Mouse (Mus musculus) midbrain, embryonic 12.5 days (tissue): Measurements from ENCODE around the gene Hmgcll1. TPM values are rescaled to one million over a fixed set of nuclear protein-coding genes. Genes with fewer than 3 reads are reported as not detected.

Source experiments
- ATAC-seq: fragments of 200-750 bp; cut with Nextera tagmentation; 2 replicates; pipeline ENCODE4 v1.8.0; 2017; ENCODE audit warnings: low read depth, moderate TSS enrichment, moderate library complexity; ENCODE audit not compliant: low FRiP score
- H3K27ac ChIP-seq: fragments of 300-500 bp; sonication (generic); replicated peaks from 2 replicates; pipeline ENCODE4 v1.5.1; 2016; ENCODE audit warnings: mild to moderate bottlenecking
- H3K27me3 ChIP-seq: fragments of 300-500 bp; sonication (generic); 2 replicates; pipeline ENCODE4 v1.6.1; 2016; ENCODE audit warnings: mild to moderate bottlenecking
- H3K36me3 ChIP-seq: fragments of 300-500 bp; sonication (generic); 2 replicates; pipeline ENCODE4 v1.6.1; 2016
- H3K4me1 ChIP-seq: fragments of 300-500 bp; sonication (generic); 2 replicates; pipeline ENCODE4 v1.6.1; 2016
- H3K4me2 ChIP-seq: fragments of 300-500 bp; sonication (generic); replicated peaks from 2 replicates; pipeline ENCODE4 v1.6.1; 2016; ENCODE audit warnings: mild to moderate bottlenecking, moderate library complexity
- H3K4me3 ChIP-seq: fragments of 300-500 bp; sonication (generic); 2 replicates; pipeline ENCODE4 v1.5.1; 2016; ENCODE audit warnings: mild to moderate bottlenecking
- H3K9ac ChIP-seq: fragments of 300-500 bp; sonication (generic); replicated peaks from 2 replicates; pipeline ENCODE4 v1.6.1; 2016; ENCODE audit warnings: mild to moderate bottlenecking, moderate library complexity
- H3K9me3 ChIP-seq: fragments of 300-500 bp; sonication (generic); 2 replicates; pipeline ENCODE4 v1.6.1; 2016; ENCODE audit warnings: mild to moderate bottlenecking
- WGBS: fragments of 180-500 bp; shearing (Covaris S2); methylation state at CpG from one replicate; pipeline ENCODE4 v1.1.7; 2016; 5-methylcytosine and 5-hydroxymethylcytosine counted together
- polyA plus RNA-seq: library from polyadenylated mRNA; unstranded; fragments of >200 nt; fragmentation: Nextera tagmentation; extraction: Ambion mirVana; gene quantifications from 2 replicates; pipeline ENCODE4 v1.2.1, GENCODE M21; 2016

Hmgcll1 gene
- polyA plus RNA-seq, 1 experiment from 2014 or later = 15.4 TPM

DNA sequence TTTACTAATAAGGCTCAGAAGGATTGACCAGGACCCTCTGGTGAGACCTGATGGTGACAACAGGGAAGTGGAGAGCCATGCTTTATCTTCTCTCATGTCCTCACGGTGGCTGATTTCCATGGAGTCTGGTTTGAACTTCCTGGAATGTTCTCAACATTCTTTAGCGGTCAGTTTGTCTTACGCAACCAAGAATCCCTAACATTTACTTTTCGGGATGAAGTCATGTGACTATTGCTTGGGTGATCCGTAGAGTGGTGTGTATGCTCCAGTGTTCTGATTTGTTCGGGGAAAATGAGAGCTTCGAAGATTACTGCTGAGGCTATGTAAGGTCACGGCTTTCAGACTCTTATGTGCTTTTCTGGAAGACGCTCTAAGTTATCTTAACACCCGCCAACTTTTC, 1.9 kb downstream of the Hmgcll1 start:
- Histone ChIP-seq H3K36me3 (no peaks in the 10 kb centered on the region), H3K27ac (no peak overlapping the region), H3K4me1 (peaks cover 12% of the 10 kb centered on the region), H3K9me3 (no peaks in the 10 kb centered on the region), H3K9ac (no peak overlapping the region), H3K27me3 (no peaks in the 10 kb centered on the region), H3K4me3 (no peak overlapping the region), H3K4me2 (0 out of 2 replicates have a peak overlapping the region, but pooled peaks have one; percentile 79)
- no peak for ATAC-seq
- 91% methylated on average over 10 of the region's 10 CpGs for WGBS

DNA sequence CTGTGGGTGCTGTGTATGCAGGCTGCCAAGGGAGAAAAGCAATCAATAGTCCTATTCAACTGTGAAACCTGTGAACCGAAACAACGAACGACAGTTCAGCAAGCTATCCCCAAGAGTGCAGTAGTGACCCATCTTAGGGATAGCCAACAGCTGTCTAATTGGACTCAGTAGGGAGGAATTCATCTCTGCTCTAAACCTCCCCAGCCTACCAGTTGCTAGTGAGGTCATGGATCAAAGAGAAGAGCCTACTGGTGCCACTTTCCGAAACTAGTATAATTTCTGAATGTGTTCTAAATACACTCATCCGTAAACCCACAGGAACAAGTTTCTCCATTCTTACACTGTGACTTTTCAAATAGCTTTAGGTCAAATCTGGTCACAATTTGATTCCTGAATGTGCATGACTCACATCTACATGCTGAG, 8.9 kb downstream of the Hmgcll1 start:
- WGBS = 49% methylated on average over 5 of the region's 5 CpGs
- Histone ChIP-seq H3K4me1 (no peaks in the 10 kb centered on the region), H3K9ac (no peak overlapping the region), H3K4me2 (no peak overlapping the region), H3K4me3 (no peak overlapping the region), H3K27me3 (no peaks in the 10 kb centered on the region), H3K36me3 (no peaks in the 10 kb centered on the region), H3K9me3 (no peaks in the 10 kb centered on the region), H3K27ac (no peak overlapping the region)
- ATAC-seq = no peak

- no peaks in the 10 kb centered on the region for H3K4me1 ChIP-seq
- H3K9me3 ChIP-seq = no peaks in the 10 kb centered on the region
- no peak overlapping the region for H3K27ac ChIP-seq
- H3K36me3 ChIP-seq = no peaks in the 10 kb centered on the region
- H3K4me3 ChIP-seq = no peak overlapping the region
- ATAC-seq = no peak
- WGBS = 43% methylated on average over 5 of the region's 5 CpGs
- no peaks in the 10 kb centered on the region for H3K27me3 ChIP-seq
- H3K9ac ChIP-seq = no peak overlapping the region
- H3K4me2 ChIP-seq = no peak overlapping the region
Observed at GRCm38 (mm10) chr9:76024277-76025246, 9.9 kb downstream of the Hmgcll1 start.

DNA sequence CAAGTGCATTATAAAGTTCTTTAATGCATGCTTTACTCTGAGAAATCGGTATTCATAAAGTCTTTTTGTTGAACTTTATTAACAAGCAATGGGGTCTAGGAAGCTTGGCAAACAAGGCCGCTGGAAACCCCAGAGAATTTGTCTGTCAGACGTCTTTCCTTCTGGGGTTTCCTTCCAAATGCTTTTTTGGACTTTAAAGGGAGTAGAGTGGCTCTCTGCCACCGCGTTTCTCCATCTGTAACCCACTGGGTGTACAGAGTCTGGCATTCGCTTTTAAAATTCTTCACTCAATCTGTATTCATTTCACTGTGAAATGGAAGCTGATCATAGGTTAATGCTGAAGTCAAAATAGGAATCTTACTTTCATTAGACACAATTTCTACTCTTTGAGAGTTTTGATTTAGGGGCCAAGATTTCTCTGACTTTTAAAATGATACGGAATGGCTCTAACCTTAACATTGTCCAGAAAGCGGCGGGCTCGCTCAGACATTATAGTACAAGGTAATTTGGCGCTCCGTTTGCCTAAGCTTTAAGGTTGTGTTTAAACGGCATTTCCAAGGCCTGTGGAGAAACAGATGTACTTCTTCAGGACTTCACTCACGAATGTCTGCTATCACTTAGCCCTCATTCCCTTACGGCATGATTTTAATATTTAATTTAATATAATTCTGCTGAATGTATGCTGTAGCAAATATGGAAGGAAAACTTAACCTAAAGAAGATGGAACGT, 15.0 kb downstream of the Hmgcll1 start:
- Histone ChIP-seq H3K9me3 (no peaks in the 10 kb centered on the region), H3K9ac (no peak overlapping the region), H3K4me2 (no peak overlapping the region), H3K27ac (no peak overlapping the region), H3K4me3 (no peak overlapping the region), H3K36me3 (no peaks in the 10 kb centered on the region), H3K4me1 (no peaks in the 10 kb centered on the region), H3K27me3 (no peaks in the 10 kb centered on the region)
- WGBS = 90% methylated on average over 16 of the region's 16 CpGs
- no peak for ATAC-seq

GRCm38 (mm10) chr9:76035058-76035457, 20.4 kb downstream of the Hmgcll1 start:
- WGBS = 84% methylated on average over 7 of the region's 7 CpGs
- Histone ChIP-seq H3K4me1 (peaks cover 7% of the 10 kb centered on the region; the same call in 1 of the 2 replicates), H3K9ac (no peak overlapping the region), H3K27me3 (no peaks in the 10 kb centered on the region), H3K4me2 (no peak overlapping the region), H3K27ac (no peak overlapping the region), H3K36me3 (no peaks in the 10 kb centered on the region), H3K4me3 (no peak overlapping the region), H3K9me3 (no peaks in the 10 kb centered on the region)
- ATAC-seq = no peak

- H3K4me1 ChIP-seq = peaks cover 11% of the 10 kb centered on the region; the same call in 1 of the 2 replicates
- H3K9me3 ChIP-seq = no peaks in the 10 kb centered on the region
- no peak overlapping the region for H3K4me2 ChIP-seq
- no peak overlapping the region for H3K4me3 ChIP-seq
- no peak overlapping the region for H3K27ac ChIP-seq
- H3K36me3 ChIP-seq = no peaks in the 10 kb centered on the region
- no peak overlapping the region for H3K9ac ChIP-seq
- H3K27me3 ChIP-seq = no peaks in the 10 kb centered on the region
- ATAC-seq = peak; percentile 27; the same call in 1 of the 2 replicates
- WGBS = 61% methylated on average over 9 of the region's 9 CpGs
Observed at GRCm38 (mm10) chr9:76038327-76039103, 23.9 kb downstream of the Hmgcll1 start.

GRCm38 (mm10) chr9:76039711-76040110, 25.1 kb downstream of the Hmgcll1 start:
- Histone ChIP-seq H3K4me3 (no peak overlapping the region), H3K27ac (no peak overlapping the region), H3K9ac (no peak overlapping the region), H3K36me3 (no peaks in the 10 kb centered on the region), H3K9me3 (no peaks in the 10 kb centered on the region), H3K4me1 (peaks cover 11% of the 10 kb centered on the region; the same call in 1 of the 2 replicates), H3K27me3 (no peaks in the 10 kb centered on the region), H3K4me2 (no peak overlapping the region)
- WGBS = 91% methylated on average over 5 of the region's 5 CpGs
- ATAC-seq = no peak

- 74% methylated on average over 5 of the region's 5 CpGs for whole genome bisulfite sequencing
- no peak overlapping the region for H3K4me2 ChIP-seq
- H3K27me3 ChIP-seq = no peaks in the 10 kb centered on the region
- no peaks in the 10 kb centered on the region for H3K9me3 ChIP-seq
- peaks cover 10% of the 10 kb centered on the region; the same call in 1 of the 2 replicates for H3K4me1 ChIP-seq
- ATAC-seq = no peak
- no peak overlapping the region for H3K9ac ChIP-seq
- H3K36me3 ChIP-seq = no peaks in the 10 kb centered on the region
- H3K27ac ChIP-seq = no peak overlapping the region
- H3K4me3 ChIP-seq = no peak overlapping the region
Observed at GRCm38 (mm10) chr9:76043341-76043740, 28.7 kb downstream of the Hmgcll1 start.

- 0 out of 2 replicates have a peak, but pooled peaks have one; percentile 52 for ATAC-seq
- 79% methylated on average over 3 of the region's 3 CpGs for WGBS
- Histone ChIP-seq H3K4me1 (no peaks in the 10 kb centered on the region), H3K4me2 (no peak overlapping the region), H3K36me3 (no peaks in the 10 kb centered on the region), H3K4me3 (no peak overlapping the region), H3K27me3 (no peaks in the 10 kb centered on the region), H3K9ac (no peak overlapping the region), H3K27ac (no peak overlapping the region), H3K9me3 (no peaks in the 10 kb centered on the region)
Observed at GRCm38 (mm10) chr9:76060935-76061334, 46.3 kb downstream of the Hmgcll1 start.

DNA sequence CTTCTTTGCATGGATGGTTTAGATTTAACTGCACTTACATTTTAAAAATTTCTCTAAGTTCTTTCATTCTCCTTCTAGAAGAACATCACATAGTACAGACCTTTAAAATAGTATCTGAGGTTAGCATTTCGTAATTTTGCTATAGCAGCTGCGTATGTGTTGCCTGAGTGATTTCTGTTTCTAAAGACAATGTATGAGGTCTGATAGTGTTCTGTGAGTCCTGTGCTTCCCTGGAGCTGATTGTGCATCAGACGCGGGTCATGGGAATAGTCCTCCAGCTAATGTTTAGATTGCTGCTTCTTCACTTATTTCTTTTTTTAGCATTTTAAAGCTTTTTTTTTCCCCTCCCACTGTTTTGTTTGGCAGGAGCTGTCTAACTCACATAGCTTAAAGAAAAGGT, 46.8 kb downstream of the Hmgcll1 start:
- no peak for ATAC-seq
- no peak overlapping the region for H3K9ac ChIP-seq
- no peaks in the 10 kb centered on the region for H3K36me3 ChIP-seq
- WGBS = 87% methylated on average over 4 of the region's 4 CpGs
- no peaks in the 10 kb centered on the region for H3K27me3 ChIP-seq
- no peak overlapping the region for H3K4me3 ChIP-seq
- no peak overlapping the region for H3K4me2 ChIP-seq
- no peaks in the 10 kb centered on the region for H3K4me1 ChIP-seq
- H3K27ac ChIP-seq = no peak overlapping the region
- no peaks in the 10 kb centered on the region for H3K9me3 ChIP-seq

DNA sequence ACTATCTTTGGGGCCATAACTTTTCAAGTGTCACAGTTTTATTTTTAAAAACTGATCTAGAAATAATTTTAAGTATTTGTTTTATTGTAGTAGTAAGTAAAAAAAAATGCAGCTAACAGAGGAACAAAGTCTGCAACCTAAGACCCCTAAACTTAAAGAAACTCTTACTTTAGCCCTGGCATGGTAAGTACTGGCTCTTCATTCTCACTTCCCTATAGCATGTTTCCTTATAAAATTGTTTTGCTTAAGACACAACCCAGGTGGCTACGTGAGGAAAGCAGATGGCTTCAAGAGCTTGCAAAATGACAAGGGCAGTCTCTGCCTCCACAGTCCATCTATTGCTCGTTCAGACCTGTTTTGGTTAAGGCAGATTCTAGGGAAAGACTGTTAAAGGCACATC, 49.5 kb downstream of the Hmgcll1 start:
- 78% methylated on average over 2 of the region's 2 CpGs for WGBS
- no peak overlapping the region for H3K27ac ChIP-seq
- H3K9ac ChIP-seq = no peak overlapping the region
- no peaks in the 10 kb centered on the region for H3K9me3 ChIP-seq
- no peaks in the 10 kb centered on the region for H3K4me1 ChIP-seq
- H3K4me2 ChIP-seq = no peak overlapping the region
- no peaks in the 10 kb centered on the region for H3K27me3 ChIP-seq
- no peak for ATAC-seq
- no peaks in the 10 kb centered on the region for H3K36me3 ChIP-seq
- no peak overlapping the region for H3K4me3 ChIP-seq
